ENCODE assay signal across 8 mouse cellular contexts in genomic region chr6:121064356-121065015, GRCm38 (mm10).
DNase-seq lines count a peak whose midpoint lies in the region; ATAC-seq and TF ChIP-seq lines count a peak whose summit lies in the region.

No protein-coding gene starts in this region.

- TF ChIP-seq CTCF in olfactory bulb, adult 2 months (IDR thresholded peaks at IDR 0.05; ENCODE audit: insufficient read depth, low read depth, low read length), result no peak

- 0 out of 2 replicates have a peak overlapping the region, but pooled peaks have one; percentile 20 for H3K9ac ChIP-seq in hindbrain, embryonic 11.5 days (ENCODE audit: low read depth, low read length)

- no peak for DNase-seq in cerebellum, adult 11-12 months
- DNase-seq in R1 (ENCODE audit: low read depth, low spot score), result peak; percentile 93
- peak; percentile 35 for DNase-seq in hindbrain, embryonic 11.5 days (ENCODE audit: low spot score)
- DNase-seq in limb, embryonic 10.5 days (ENCODE audit: low spot score), result no peak
- no peak for DNase-seq in layer of hippocampus, adult 11-12 months (ENCODE audit: low spot score)
- no peak for DNase-seq in gastrocnemius, postnatal 36 days

- no peak overlapping the region for H3K4me3 ChIP-seq in hindbrain, embryonic 11.5 days (ENCODE audit: low read depth, low read length)
- H3K4me3 ChIP-seq in limb, embryonic 10.5 days, result no peak overlapping the region
- no peak overlapping the region for H3K4me3 ChIP-seq in olfactory bulb, adult 2 months (ENCODE audit: insufficient read depth, low read depth, low read length)

- peaks cover 4% of the 10 kb centered on the region; the same call in 1 of the 2 replicates for H3K4me1 ChIP-seq in hindbrain, embryonic 11.5 days (replicated peaks; ENCODE audit: control insufficient read depth, insufficient read depth, low read length)
- peaks cover 53% of the 10 kb centered on the region for H3K4me1 ChIP-seq in limb, embryonic 10.5 days
- peaks cover 67% of the 10 kb centered on the region for H3K4me1 ChIP-seq in olfactory bulb, adult 2 months (ENCODE audit: control insufficient read depth, insufficient read depth, low read length)

- 36% methylated on average over 17 of the region's 17 CpGs for WGBS in hindbrain, embryonic 11.5 days
- WGBS in limb, embryonic 10.5 days, result 37% methylated on average over 17 of the region's 17 CpGs
- WGBS in olfactory bulb, adult 2 months, result 51% methylated on average over 17 of the region's 17 CpGs

- peak; percentile 52; the same call in 1 of the 2 replicates for ATAC-seq in cerebellum, adult (ENCODE audit: insufficient number of reproducible peaks, low FRiP score, low TSS enrichment)
- ATAC-seq in hindbrain, embryonic 11.5 days (ENCODE audit: low FRiP score), result peak; percentile 57; the same call in 1 of the 2 replicates

- H3K27ac ChIP-seq in hindbrain, embryonic 11.5 days (ENCODE audit: low read depth, low read length), result peak overlapping the region; percentile 47; the same call in 1 of the 2 replicates
- H3K27ac ChIP-seq in limb, embryonic 10.5 days, result peak overlapping the region; percentile 62
- peak overlapping the region; percentile 42; the same call in 1 of the 2 replicates for H3K27ac ChIP-seq in olfactory bulb, adult 2 months (ENCODE audit: insufficient read depth, low read depth, low read length)

- no peaks in the 10 kb centered on the region for H3K27me3 ChIP-seq in hindbrain, embryonic 11.5 days (ENCODE audit: control insufficient read depth, insufficient read depth, low read length)
- no peaks in the 10 kb centered on the region for H3K27me3 ChIP-seq in limb, embryonic 10.5 days (ENCODE audit: low read depth, poor library complexity, severe bottlenecking)

- H3K4me2 ChIP-seq in hindbrain, embryonic 11.5 days (replicated peaks; ENCODE audit: low read depth, low read length), result no peak overlapping the region

- no peaks in the 10 kb centered on the region for H3K36me3 ChIP-seq in hindbrain, embryonic 11.5 days (ENCODE audit: control insufficient read depth, insufficient read depth, low read length)
- no peaks in the 10 kb centered on the region for H3K36me3 ChIP-seq in limb, embryonic 10.5 days

- no peak for TF ChIP-seq POLR2A in olfactory bulb, adult 2 months (IDR thresholded peaks at IDR 0.05; ENCODE audit: insufficient read depth, low read depth, low read length)

- no peaks in the 10 kb centered on the region for H3K9me3 ChIP-seq in hindbrain, embryonic 11.5 days (ENCODE audit: control insufficient read depth, low read length)
- H3K9me3 ChIP-seq in limb, embryonic 10.5 days (replicated peaks), result no peaks in the 10 kb centered on the region

- intact Hi-C loops in gastrocnemius, postnatal 36 days (cut with DNase I), result no loop called here

Comparison
In these comparisons a context has a peak if more than half of its experiments do, and no peak if none do; other contexts are left out.
1. DNase-seq: peak in R1 (single experiment) and hindbrain, embryonic 11.5 days (single experiment); none in cerebellum, adult 11-12 months (single experiment), limb, embryonic 10.5 days (single experiment), layer of hippocampus, adult 11-12 months (single experiment) and gastrocnemius, postnatal 36 days (0 of 2).
2. Peak in every context shown above with its lines, with median percentiles within 50 percentile points of each other: H3K27ac ChIP-seq.